Comparison of ENCODE assay signal across 13 mouse cellular contexts in the genomic region with DNA sequence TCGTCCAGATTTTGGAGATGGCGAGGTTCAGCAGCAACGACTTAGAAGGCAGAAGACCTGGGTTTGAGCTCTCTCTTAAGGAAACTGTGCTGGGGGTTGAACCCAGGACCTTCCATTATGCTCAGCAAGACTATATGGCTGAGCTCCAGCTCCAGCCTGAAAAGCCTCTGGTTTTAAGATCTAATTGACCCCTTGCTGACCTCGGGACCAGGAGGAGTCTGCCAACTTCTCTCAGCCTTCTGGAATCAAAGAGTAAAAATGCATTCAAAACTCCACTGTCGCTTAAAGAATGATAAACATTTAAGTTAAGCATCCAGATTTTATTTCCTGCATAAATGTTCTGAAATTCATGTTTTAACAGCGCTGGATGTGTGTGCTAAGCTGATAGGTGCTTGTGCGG. TPM values are rescaled to one million over a fixed set of nuclear protein-coding genes. Genes with fewer than 3 reads are reported as not detected.
DNase-seq lines count a peak whose midpoint lies in the region; ATAC-seq and TF ChIP-seq lines count a peak whose summit lies in the region.
"Had no signal": no experiment of that assay in that cellular context is flagged by ENCODE, and none has a peak within 500 bp of the region (broad histone marks: within the 10 kb centered on the region; RNA-seq: fewer than 3 reads in every experiment).

No protein-coding gene starts in this region.

- ATAC-seq in kidney, embryonic 15.5 days (replicated peaks; ENCODE audit: low FRiP score) = no peak
- ATAC-seq in stomach, embryonic 14.5 days (ENCODE audit: insufficient number of reproducible peaks, insufficient read depth, low FRiP score, low read depth) = no peak
- no peak for ATAC-seq in stomach, postnatal 0 days (ENCODE audit: low FRiP score, low TSS enrichment)

- H3K36me3 ChIP-seq in kidney, embryonic 15.5 days = peaks cover 13% of the 10 kb centered on the region
- peaks cover 8% of the 10 kb centered on the region; the same call in 1 of the 2 replicates for H3K36me3 ChIP-seq in stomach, embryonic 14.5 days (ENCODE audit: control insufficient read depth, insufficient read depth, low read length)
- no peaks in the 10 kb centered on the region for H3K36me3 ChIP-seq in stomach, postnatal 0 days (ENCODE audit: control insufficient read depth, insufficient read depth, low read length)

- H3K4me2 ChIP-seq in kidney, embryonic 15.5 days = no peak overlapping the region
- H3K4me2 ChIP-seq in stomach, embryonic 14.5 days (replicated peaks; ENCODE audit: low read depth, low read length) = no peak overlapping the region
- no peak overlapping the region for H3K4me2 ChIP-seq in stomach, postnatal 0 days (replicated peaks; ENCODE audit: low read depth)

- no peak for DNase-seq in kidney, adult 11 months
- no peak for DNase-seq in stomach, postnatal 0 days (ENCODE audit: low spot score)
- DNase-seq in layer of hippocampus, adult 2 months (ENCODE audit: low spot score in 2 of 2) = no peak
- no peak for DNase-seq in cerebellum, adult 9-11 months
- DNase-seq: cerebellum, adult 8-10 months; lung, adult 18-20 months; right cerebral cortex, adult 18-20 months; thymus, adult 18-20 months had no signal

- peaks cover 42% of the 10 kb centered on the region for H3K4me1 ChIP-seq in kidney, embryonic 15.5 days
- peaks cover 25% of the 10 kb centered on the region for H3K4me1 ChIP-seq in stomach, embryonic 14.5 days (ENCODE audit: control insufficient read depth, insufficient read depth, low read length)
- H3K4me1 ChIP-seq in stomach, postnatal 0 days (replicated peaks; ENCODE audit: control insufficient read depth, insufficient read depth) = peaks cover 3% of the 10 kb centered on the region; the same call in 1 of the 2 replicates
- H3K4me1 ChIP-seq in embryonic fibroblast, embryonic 13.5 days (ENCODE audit: control insufficient read depth, insufficient read depth, low read length) = peaks cover 37% of the 10 kb centered on the region

- no peak for TF ChIP-seq POLR2A in embryonic fibroblast, embryonic 13.5 days (IDR thresholded peaks at IDR 0.05; ENCODE audit: low read depth, low read length)

- H3K9me3 ChIP-seq in kidney, embryonic 15.5 days (replicated peaks) = no peaks in the 10 kb centered on the region
- H3K9me3 ChIP-seq in stomach, embryonic 14.5 days (ENCODE audit: control insufficient read depth, low read depth, low read length) = no peaks in the 10 kb centered on the region
- H3K9me3 ChIP-seq in stomach, postnatal 0 days (ENCODE audit: control insufficient read depth, low read length) = no peaks in the 10 kb centered on the region
- H3K9me3 ChIP-seq: midbrain, embryonic 10.5 days had no signal

- H3K27me3 ChIP-seq in kidney, embryonic 15.5 days = no peaks in the 10 kb centered on the region
- H3K27me3 ChIP-seq in stomach, embryonic 14.5 days (ENCODE audit: control insufficient read depth, insufficient read depth, low read length) = no peaks in the 10 kb centered on the region
- no peaks in the 10 kb centered on the region for H3K27me3 ChIP-seq in stomach, postnatal 0 days (ENCODE audit: control insufficient read depth, insufficient read depth, low read length)
- H3K27me3 ChIP-seq: CH12.LX had no signal

- peak overlapping the region; percentile 63 for H3K27ac ChIP-seq in kidney, embryonic 15.5 days
- peak overlapping the region; percentile 33; the same call in 1 of the 2 replicates for H3K27ac ChIP-seq in stomach, embryonic 14.5 days (ENCODE audit: low read length)
- no peak overlapping the region for H3K27ac ChIP-seq in stomach, postnatal 0 days (replicated peaks)
- peak overlapping the region; percentile 70 for H3K27ac ChIP-seq in embryonic fibroblast, embryonic 13.5 days (ENCODE audit: insufficient read depth, low read length)
- no peak overlapping the region for H3K27ac ChIP-seq in layer of hippocampus, adult 2 months
- H3K27ac ChIP-seq: midbrain, embryonic 10.5 days had no signal

- TF ChIP-seq CTCF in stomach, postnatal 0 days (IDR thresholded peaks at IDR 0.05; ENCODE audit: low read depth) = no peak
- no peak for TF ChIP-seq CTCF in embryonic fibroblast, embryonic 13.5 days (IDR thresholded peaks at IDR 0.05; ENCODE audit: borderline replicate concordance, insufficient read depth, low read length)
- TF ChIP-seq CTCF in layer of hippocampus, adult 2 months (conservative IDR thresholded peaks at IDR 0.05) = no peak

- TF ChIP-seq EP300 in stomach, postnatal 0 days (optimal IDR thresholded peaks at IDR 0.05) = no peak

- no peak overlapping the region for H3K9ac ChIP-seq in kidney, embryonic 15.5 days
- H3K9ac ChIP-seq in stomach, embryonic 14.5 days (replicated peaks; ENCODE audit: low read depth, low read length) = no peak overlapping the region
- no peak overlapping the region for H3K9ac ChIP-seq in stomach, postnatal 0 days (ENCODE audit: low read length)

- H3K4me3 ChIP-seq in kidney, embryonic 15.5 days (replicated peaks) = no peak overlapping the region
- no peak overlapping the region for H3K4me3 ChIP-seq in stomach, embryonic 14.5 days (ENCODE audit: low read depth, low read length)
- no peak overlapping the region for H3K4me3 ChIP-seq in stomach, postnatal 0 days (ENCODE audit: low read depth, low read length)
- H3K4me3 ChIP-seq in embryonic fibroblast, embryonic 13.5 days (ENCODE audit: insufficient read depth, low read length) = no peak overlapping the region
- H3K4me3 ChIP-seq in layer of hippocampus, adult 2 months = no peak overlapping the region
- H3K4me3 ChIP-seq: midbrain, embryonic 10.5 days had no signal

- WGBS in kidney, embryonic 15.5 days = 54% methylated on average over 7 of the region's 7 CpGs
- 37% methylated on average over 7 of the region's 7 CpGs for WGBS in stomach, embryonic 14.5 days
- WGBS in stomach, postnatal 0 days = 36% methylated on average over 7 of the region's 7 CpGs

RNA-seq across cellular contexts. Expression of a gene that starts 12.6 kb away (rescaled TPM):
- polyA plus RNA-seq in kidney, embryonic 15.5 days (2015; fragmentation: Nextera tagmentation; extraction: Ambion mirVana) = 59.3 and 61.7 TPM in 2 replicates
- 42.7 and 46.4 TPM in 2 replicates for polyA plus RNA-seq in stomach, embryonic 14.5 days (2014; fragmentation: Nextera tagmentation; extraction: Ambion mirVana)
- polyA plus RNA-seq in stomach, postnatal 0 days (2015; fragmentation: Nextera tagmentation; extraction: Ambion mirVana) = 24.4 and 27.8 TPM in 2 replicates
- 22.8 and 27.0 TPM in 2 replicates for polyA plus RNA-seq in embryonic fibroblast, embryonic 13.5 days (2011; ENCODE audit: insufficient read length, low read depth, missing spikeins)
- total RNA-seq in layer of hippocampus, adult 2 months (2021) = 10 to 100 TPM; 30.9 to 32.4 TPM

RNA-seq across cellular contexts. Expression of a gene that starts 12.9 kb away (rescaled TPM):
- polyA plus RNA-seq in kidney, embryonic 15.5 days (2015; fragmentation: Nextera tagmentation; extraction: Ambion mirVana) = 197 and 211 TPM in 2 replicates
- 209 and 226 TPM in 2 replicates for polyA plus RNA-seq in stomach, embryonic 14.5 days (2014; fragmentation: Nextera tagmentation; extraction: Ambion mirVana)
- 172 and 179 TPM in 2 replicates for polyA plus RNA-seq in stomach, postnatal 0 days (2015; fragmentation: Nextera tagmentation; extraction: Ambion mirVana)
- polyA plus RNA-seq in embryonic fibroblast, embryonic 13.5 days (2011; ENCODE audit: insufficient read length, low read depth, missing spikeins) = 44.9 and 51.4 TPM in 2 replicates
- 100 to 1,000 TPM in 1 of 2 experiments, 10 to 100 TPM in 1; 99.5 to 106 TPM for total RNA-seq in layer of hippocampus, adult 2 months (2021)

Comparison
In these comparisons a context has a peak if more than half of its experiments do, and no peak if none do; other contexts are left out.
1. H3K27ac ChIP-seq: peak in kidney, embryonic 15.5 days (single experiment), stomach, embryonic 14.5 days (single experiment) and embryonic fibroblast, embryonic 13.5 days (single experiment); none in stomach, postnatal 0 days (single experiment) and layer of hippocampus, adult 2 months (single experiment).